Mouse (Mus musculus) liver, postnatal 0 days (tissue): ENCODE measurements around the gene Vmn1r198.
"Not testable (repeated sequence)": the region's sequence is repeated elsewhere in the genome, so short reads cannot be mapped to it uniquely, and the experiment has no call there.

Experiments
- CTCF ChIP-seq: sonication (generic); IDR thresholded peaks from 2 replicates; pipeline ENCODE4 v1.5.1; 2016; ENCODE audit warnings: antibody characterized with exemption, low read depth
- EP300 ChIP-seq: IDR thresholded peaks from 2 replicates; pipeline ENCODE4 v1.6.1; 2016; ENCODE audit warnings: antibody characterized with exemption, low read depth, mild to moderate bottlenecking

- not testable (repeated sequence) for TF ChIP-seq CTCF, EP300
Measured at GRCm38 (mm10) chr13:22381128-22381527, 31.0 kb downstream of the Vmn1r198 start.
